Mouse (Mus musculus) stomach, embryonic 15.5 days (tissue): ENCODE measurements around the gene Trim75. TPM values are rescaled to one million over a fixed set of nuclear protein-coding genes. Genes with fewer than 3 reads are reported as not detected.
"Not testable (repeated sequence)": the region's sequence is repeated elsewhere in the genome, so short reads cannot be mapped to it uniquely, and the experiment has no call there.

Experiments
- ATAC-seq: fragments of 200-750 bp; cut with Nextera tagmentation; 2 replicates; pipeline ENCODE4 v1.8.0; 2017; ENCODE audit warnings: low read depth, moderate number of reproducible peaks, moderate TSS enrichment; ENCODE audit not compliant: insufficient read depth, low FRiP score
- H3K27ac ChIP-seq: fragments of 300-500 bp; sonication (generic); 2 replicates; pipeline ENCODE4 v1.5.1; 2015; ENCODE audit warnings: mild to moderate bottlenecking, inconsistent platforms
- H3K27me3 ChIP-seq: fragments of 300-500 bp; sonication (generic); replicated peaks from 2 replicates; pipeline ENCODE4 v1.6.1; 2015; ENCODE audit warnings: inconsistent platforms
- H3K36me3 ChIP-seq: fragments of 300-500 bp; sonication (generic); 2 replicates; pipeline ENCODE4 v1.6.1; 2015; ENCODE audit warnings: inconsistent platforms
- H3K4me1 ChIP-seq: fragments of 300-500 bp; sonication (generic); 2 replicates; pipeline ENCODE4 v1.6.1; 2015; ENCODE audit warnings: inconsistent platforms
- H3K4me2 ChIP-seq: fragments of 300-500 bp; sonication (generic); 2 replicates; pipeline ENCODE4 v1.6.1; 2015; ENCODE audit warnings: mild to moderate bottlenecking, inconsistent platforms
- H3K4me3 ChIP-seq: fragments of 300-500 bp; sonication (generic); replicated peaks from 2 replicates; pipeline ENCODE4 v1.5.1; 2015; ENCODE audit warnings: inconsistent platforms
- H3K9ac ChIP-seq: fragments of 300-500 bp; sonication (generic); 2 replicates; pipeline ENCODE4 v1.6.1; 2015; ENCODE audit warnings: inconsistent platforms
- H3K9me3 ChIP-seq: fragments of 300-500 bp; sonication (generic); 2 replicates; pipeline ENCODE4 v1.6.1; 2016; ENCODE audit warnings: inconsistent platforms
- WGBS: fragments of 180-500 bp; shearing (Covaris S2); methylation state at CpG from one replicate; pipeline ENCODE4 v1.1.7; 2015; 5-methylcytosine and 5-hydroxymethylcytosine counted together
- polyA plus RNA-seq: library from polyadenylated mRNA; unstranded; fragments of >200 nt; fragmentation: Nextera tagmentation; extraction: Ambion mirVana; gene quantifications from 2 replicates; pipeline ENCODE4 v1.2.1, GENCODE M21; 2015

Trim75 gene
- not detected in 2 replicates for polyA plus RNA-seq

GRCm38 (mm10) chr8:64987731-64988130 is at the start of gene Trim75:
Gene Trim75, minus strand, starts transcription at chr8:64987831.
- H3K27me3 ChIP-seq, result no peaks in the 10 kb centered on the region
- ATAC-seq, result no peak
- no peak within 1 kb of the TSS for H3K4me2 ChIP-seq
- H3K27ac ChIP-seq, result no peak within 1 kb of the TSS
- H3K9ac ChIP-seq, result no peak within 1 kb of the TSS
- no peak within 1 kb of the TSS for H3K4me3 ChIP-seq
- WGBS, result 83% methylated on average over 4 of the region's 4 CpGs
- H3K9me3 ChIP-seq, result no peaks in the 10 kb centered on the region
- H3K4me1 ChIP-seq, result no peaks in the 10 kb centered on the region
- no peaks in the 10 kb centered on the region for H3K36me3 ChIP-seq

- no peak within 1 kb of the TSS for H3K9ac ChIP-seq
- no peaks in the 10 kb centered on the region for H3K27me3 ChIP-seq
- peak within 1 kb of the TSS; percentile 63 for H3K27ac ChIP-seq
- ATAC-seq, result peak; percentile 76
- WGBS, result 1% methylated on average over 8 of the region's 8 CpGs
- H3K36me3 ChIP-seq, result no peaks in the 10 kb centered on the region
- 0 out of 2 replicates have a peak, but pooled peaks cover 12% of the 10 kb centered on the region for H3K4me1 ChIP-seq
- no peaks in the 10 kb centered on the region for H3K9me3 ChIP-seq
- H3K4me3 ChIP-seq, result peak within 1 kb of the TSS; percentile 35
- H3K4me2 ChIP-seq, result peak within 1 kb of the TSS; percentile 67
Observed at GRCm38 (mm10) chr8:65037117-65037533, 49.5 kb upstream of the Trim75 start, which contains the start of gene Apela. Gene Apela, minus strand, starts transcription at chr8:65037336.

- Histone ChIP-seq H3K4me1 (0 out of 2 replicates have a peak, but pooled peaks cover 12% of the 10 kb centered on the region), H3K4me2 (no peak overlapping the region), H3K4me3 (no peak overlapping the region), H3K27me3 (no peaks in the 10 kb centered on the region), H3K36me3 (no peaks in the 10 kb centered on the region), H3K27ac (no peak overlapping the region), H3K9me3 (no peaks in the 10 kb centered on the region), H3K9ac (no peak overlapping the region)
- WGBS, result 39% methylated on average over 2 of the region's 2 CpGs
- ATAC-seq, result no peak
Observed at GRCm38 (mm10) chr8:65034136-65034535, 46.5 kb upstream of the Trim75 start.

GRCm38 (mm10) chr8:65033056-65033455 is 45.4 kb upstream of the Trim75 start:
- no peak overlapping the region for H3K4me2 ChIP-seq
- no peaks in the 10 kb centered on the region for H3K27me3 ChIP-seq
- H3K9ac ChIP-seq, result no peak overlapping the region
- 67% methylated on average over 13 of the region's 13 CpGs for WGBS
- no peak overlapping the region for H3K27ac ChIP-seq
- no peak for ATAC-seq
- H3K9me3 ChIP-seq, result no peaks in the 10 kb centered on the region
- 0 out of 2 replicates have a peak, but pooled peaks cover 12% of the 10 kb centered on the region for H3K4me1 ChIP-seq
- no peak overlapping the region for H3K4me3 ChIP-seq
- H3K36me3 ChIP-seq, result no peaks in the 10 kb centered on the region

- H3K27ac ChIP-seq, result no peak overlapping the region
- H3K4me3 ChIP-seq, result no peak overlapping the region
- no peaks in the 10 kb centered on the region for H3K36me3 ChIP-seq
- no peaks in the 10 kb centered on the region for H3K27me3 ChIP-seq
- H3K4me2 ChIP-seq, result no peak overlapping the region
- ATAC-seq, result no peak
- no peaks in the 10 kb centered on the region for H3K9me3 ChIP-seq
- no peak overlapping the region for H3K9ac ChIP-seq
- WGBS, result 100% methylated on average over 1 of the region's 1 CpGs
- H3K4me1 ChIP-seq, result 0 out of 2 replicates have a peak, but pooled peaks cover 6% of the 10 kb centered on the region
Observed at GRCm38 (mm10) chr8:65032107-65032506, 44.5 kb upstream of the Trim75 start.

- 61% methylated on average over 4 of the region's 4 CpGs for WGBS
- H3K4me1 ChIP-seq, result 0 out of 2 replicates have a peak, but pooled peaks cover 6% of the 10 kb centered on the region
- ATAC-seq, result no peak; the same call in 1 of the 2 replicates
- no peak overlapping the region for H3K4me2 ChIP-seq
- H3K4me3 ChIP-seq, result no peak overlapping the region
- no peak overlapping the region for H3K9ac ChIP-seq
- no peaks in the 10 kb centered on the region for H3K36me3 ChIP-seq
- H3K9me3 ChIP-seq, result no peaks in the 10 kb centered on the region
- H3K27me3 ChIP-seq, result no peaks in the 10 kb centered on the region
- H3K27ac ChIP-seq, result no peak overlapping the region
Observed at GRCm38 (mm10) chr8:65030735-65031485, 43.3 kb upstream of the Trim75 start.

GRCm38 (mm10) chr8:65029776-65030175 is 42.1 kb upstream of the Trim75 start:
- Histone ChIP-seq H3K4me2 (no peak overlapping the region), H3K36me3 (no peaks in the 10 kb centered on the region), H3K27ac (no peak overlapping the region), H3K27me3 (no peaks in the 10 kb centered on the region), H3K4me3 (no peak overlapping the region), H3K4me1 (0 out of 2 replicates have a peak, but pooled peaks cover 6% of the 10 kb centered on the region), H3K9me3 (no peaks in the 10 kb centered on the region), H3K9ac (no peak overlapping the region)
- WGBS, result 80% methylated on average over 4 of the region's 4 CpGs
- no peak for ATAC-seq

GRCm38 (mm10) chr8:65028959-65029686 is 41.5 kb upstream of the Trim75 start:
- no peaks in the 10 kb centered on the region for H3K27me3 ChIP-seq
- H3K36me3 ChIP-seq, result no peaks in the 10 kb centered on the region
- no peak overlapping the region for H3K27ac ChIP-seq
- H3K4me3 ChIP-seq, result no peak overlapping the region
- 0 out of 2 replicates have a peak, but pooled peaks cover 6% of the 10 kb centered on the region for H3K4me1 ChIP-seq
- H3K4me2 ChIP-seq, result no peak overlapping the region
- 78% methylated on average over 12 of the region's 12 CpGs for WGBS
- no peaks in the 10 kb centered on the region for H3K9me3 ChIP-seq
- no peak overlapping the region for H3K9ac ChIP-seq
- ATAC-seq, result no peak

- no peaks in the 10 kb centered on the region for H3K4me1 ChIP-seq
- H3K36me3 ChIP-seq, result no peaks in the 10 kb centered on the region
- H3K27me3 ChIP-seq, result no peaks in the 10 kb centered on the region
- 47% methylated on average over 8 of the region's 8 CpGs for WGBS
- no peak overlapping the region for H3K4me3 ChIP-seq
- H3K4me2 ChIP-seq, result no peak overlapping the region
- no peak for ATAC-seq
- H3K9me3 ChIP-seq, result no peaks in the 10 kb centered on the region
- H3K9ac ChIP-seq, result no peak overlapping the region
- no peak overlapping the region for H3K27ac ChIP-seq
Observed at GRCm38 (mm10) chr8:65022485-65022884, 34.9 kb upstream of the Trim75 start.

- no peaks in the 10 kb centered on the region for H3K9me3 ChIP-seq
- no peak within 1 kb of the TSS for H3K27ac ChIP-seq
- ATAC-seq, result no peak
- no peaks in the 10 kb centered on the region for H3K36me3 ChIP-seq
- H3K27me3 ChIP-seq, result no peaks in the 10 kb centered on the region
- 86% methylated on average over 8 of the region's 8 CpGs for WGBS
- H3K4me3 ChIP-seq, result no peak within 1 kb of the TSS
- no peak within 1 kb of the TSS for H3K9ac ChIP-seq
- no peak within 1 kb of the TSS for H3K4me2 ChIP-seq
- no peaks in the 10 kb centered on the region for H3K4me1 ChIP-seq
Observed at GRCm38 (mm10) chr8:65018423-65018822, 30.8 kb upstream of the Trim75 start, which contains the start of the genes Trim61 and Trim60. Gene Trim61, minus strand, starts transcription at chr8:65018523. Gene Trim60, minus strand, starts transcription at chr8:65018584.

- not testable (repeated sequence) for H3K4me2 ChIP-seq, H3K4me1 ChIP-seq, H3K27ac ChIP-seq, H3K9me3 ChIP-seq, H3K27me3 ChIP-seq, ATAC-seq, H3K4me3 ChIP-seq, H3K9ac ChIP-seq, H3K36me3 ChIP-seq
- 80% methylated on average over 6 of the region's 6 CpGs for WGBS
Observed at GRCm38 (mm10) chr8:65007616-65008015, 20.0 kb upstream of the Trim75 start.
